Mouse (Mus musculus) kidney, adult 11 months (tissue): ENCODE data around the gene Cttnbp2nl.

Source experiments
- DNase-seq: peaks from one replicate; pipeline ENCODE4 v3.0.0; 2022

Gene Cttnbp2nl

GRCm38 (mm10) chr3:105058627-105059513, 5.9 kb upstream of the Cttnbp2nl start:
- peak; percentile 67 for DNase-seq

GRCm38 (mm10) chr3:105055666-105056065, 2.7 kb upstream of the Cttnbp2nl start:
- DNase-seq = peak; percentile 11

GRCm38 (mm10) chr3:105054952-105055351, 2.0 kb upstream of the Cttnbp2nl start:
- peak; percentile 85 for DNase-seq

- no peak for DNase-seq
Observed at GRCm38 (mm10) chr3:105053698-105054001, 704 bp upstream of the Cttnbp2nl start.

DNA sequence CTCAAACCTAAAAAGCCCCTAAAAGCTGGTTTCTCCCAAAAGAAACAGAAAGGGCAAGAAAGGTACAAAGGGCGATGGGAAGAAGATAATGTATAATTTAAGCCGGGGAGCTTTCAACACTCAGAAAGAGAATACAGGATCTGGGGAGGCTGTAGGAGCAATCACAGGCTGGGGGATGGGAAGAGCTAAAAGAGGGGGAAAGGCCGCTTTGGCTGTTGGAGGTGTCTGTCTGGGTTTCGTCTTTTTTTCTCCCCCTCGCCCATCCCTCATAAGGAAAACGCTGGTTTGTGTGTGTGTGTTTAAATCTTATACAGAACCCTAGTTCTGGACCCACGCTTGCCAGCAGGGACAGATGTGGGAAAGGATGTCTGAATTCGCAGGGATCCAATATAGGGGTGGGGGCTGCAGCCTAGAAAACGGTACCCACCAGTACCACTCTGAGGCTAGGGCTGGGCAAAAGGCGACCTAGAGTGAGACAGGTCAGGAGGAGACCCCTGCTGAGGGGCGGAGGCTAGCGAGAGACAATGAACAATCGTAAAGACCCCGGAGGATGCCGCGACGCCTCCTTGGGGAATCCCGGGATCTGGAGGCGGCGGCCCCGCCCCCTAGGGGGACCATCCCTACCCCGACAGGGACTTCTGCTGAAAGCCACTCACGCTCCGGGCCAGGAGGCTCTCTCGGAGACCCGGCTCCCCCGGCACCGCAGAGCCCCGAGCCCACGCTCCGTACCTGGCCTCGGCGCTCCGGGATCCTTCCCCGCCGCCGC, 592 bp downstream of the Cttnbp2nl start:
- DNase-seq = no peak

DNA sequence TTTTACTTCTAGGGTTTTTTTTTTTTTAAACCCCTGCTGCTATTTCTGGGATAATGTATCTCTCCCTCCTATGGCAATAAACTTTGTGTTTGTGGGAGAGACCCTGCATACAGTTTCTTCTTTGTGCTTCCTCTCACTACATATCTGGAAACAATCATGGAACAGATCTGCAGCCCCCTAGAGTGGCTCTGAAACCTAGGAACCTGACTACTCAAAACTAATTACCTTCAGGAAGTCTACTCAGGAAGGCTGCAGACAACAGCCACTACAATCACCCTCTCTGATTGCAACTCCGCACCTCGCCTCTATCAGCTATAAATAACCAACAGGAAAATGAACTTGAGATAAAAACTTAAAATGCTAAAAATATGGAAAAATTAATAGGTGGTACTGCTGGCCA, 1.8 kb downstream of the Cttnbp2nl start:
- no peak for DNase-seq

DNA sequence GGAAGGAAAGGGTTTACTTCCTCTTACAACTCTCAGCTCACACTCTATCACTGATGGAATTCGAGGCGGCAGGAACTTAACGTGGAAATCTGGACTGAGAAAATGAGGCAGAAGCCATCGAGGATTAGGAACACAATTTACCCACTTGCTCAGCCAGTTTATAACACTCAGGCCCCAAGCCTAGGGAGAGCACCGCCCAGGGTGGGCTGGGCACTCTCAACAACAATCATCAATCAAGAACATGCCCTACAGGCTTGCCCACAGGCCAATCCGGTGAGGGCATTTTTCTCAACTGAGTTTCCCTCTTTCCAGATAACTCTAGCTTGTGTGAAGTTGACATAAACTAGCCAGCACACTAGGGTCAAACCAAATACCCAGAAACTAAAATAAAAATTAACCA, 3.1 kb downstream of the Cttnbp2nl start:
- DNase-seq = peak; percentile 19

DNA sequence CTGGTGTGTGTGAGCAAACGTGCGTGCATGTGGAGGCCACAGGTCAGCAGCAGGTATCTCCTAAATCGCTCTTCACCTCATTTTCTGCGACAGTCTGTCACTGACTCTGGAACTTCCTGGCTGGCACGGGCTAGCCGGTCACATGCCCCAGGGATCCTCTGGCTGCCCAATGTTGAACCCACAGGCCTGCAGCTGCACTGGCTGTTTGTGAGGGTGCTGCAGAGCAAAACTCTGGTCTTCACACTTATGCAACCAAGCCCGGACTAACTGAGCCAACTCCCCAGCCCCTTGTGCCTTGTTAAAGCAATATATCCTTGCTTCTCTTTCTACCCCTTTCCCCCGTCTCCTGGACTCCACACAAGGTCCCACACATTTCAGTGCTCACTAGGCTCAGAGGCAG, 5.3 kb downstream of the Cttnbp2nl start:
- DNase-seq = peak; percentile 78

DNA sequence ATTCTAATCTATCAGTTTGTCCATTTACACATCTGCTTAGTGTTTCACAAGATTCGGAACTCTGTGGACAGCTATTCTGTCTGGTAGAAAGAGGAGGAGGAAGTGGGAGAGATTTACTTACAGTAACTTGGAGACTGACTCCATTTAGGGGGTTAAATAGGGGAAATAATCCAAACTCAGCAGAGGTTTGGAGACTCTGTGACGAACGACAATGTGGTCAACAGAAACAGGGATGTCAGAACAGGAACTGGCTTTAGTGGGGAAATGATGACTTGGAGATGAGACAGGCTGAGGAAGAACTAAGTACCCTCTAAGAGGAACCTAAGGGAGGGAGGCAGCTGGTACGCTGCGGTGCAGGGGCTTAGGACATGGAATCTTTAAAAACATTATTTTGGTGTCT, 6.1 kb downstream of the Cttnbp2nl start:
- no peak for DNase-seq

GRCm38 (mm10) chr3:105043746-105044145, 9.2 kb downstream of the Cttnbp2nl start:
- DNase-seq = no peak

GRCm38 (mm10) chr3:105040983-105041625, 11.8 kb downstream of the Cttnbp2nl start:
- DNase-seq = no peak

DNA sequence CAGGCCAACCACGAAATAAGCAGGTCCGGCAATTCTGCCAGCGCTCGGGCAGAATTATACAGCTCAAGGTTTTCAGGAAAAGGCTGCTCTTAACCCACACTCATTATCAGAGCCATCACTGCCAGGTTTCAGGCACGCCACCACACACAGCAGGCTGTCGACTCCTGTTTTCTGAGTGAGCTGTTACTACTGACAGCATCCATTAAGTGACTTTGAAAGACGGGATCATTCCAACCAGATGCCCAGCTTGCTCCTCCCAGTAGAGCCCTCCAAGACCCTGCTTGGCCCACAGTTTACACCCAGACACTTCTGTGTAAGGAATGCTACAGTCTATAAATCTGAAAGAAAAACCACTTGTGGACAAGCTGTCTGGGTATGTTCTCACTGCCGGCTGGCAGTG, 12.9 kb downstream of the Cttnbp2nl start:
- no peak for DNase-seq

DNA sequence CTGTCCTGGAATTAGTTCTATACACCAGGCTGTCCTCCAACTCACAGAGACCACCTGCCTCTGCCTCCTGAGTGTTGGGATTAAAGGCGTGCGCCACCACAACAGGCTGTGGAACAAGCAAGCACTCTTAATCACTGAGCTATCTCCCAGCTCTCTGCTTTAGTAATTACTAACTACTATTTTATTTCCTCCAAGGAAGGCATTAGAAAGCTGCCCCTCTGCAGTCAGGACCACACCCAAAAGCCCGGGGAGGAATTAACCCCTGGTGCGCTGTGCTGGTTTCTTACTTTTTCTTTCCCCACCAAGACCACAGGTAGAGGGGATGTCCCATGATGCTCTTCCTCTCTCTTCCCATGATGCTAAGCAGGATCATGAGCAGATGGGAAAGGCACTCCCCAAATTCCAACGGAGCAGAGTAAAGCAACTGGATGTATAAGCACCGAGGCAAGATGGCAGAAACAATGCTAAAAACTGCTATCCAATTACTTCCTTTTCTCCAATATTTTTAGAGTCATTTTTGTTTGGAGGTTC, 15.6 kb downstream of the Cttnbp2nl start:
- no peak for DNase-seq

- DNase-seq = no peak
Observed at GRCm38 (mm10) chr3:105036281-105036847, 16.6 kb downstream of the Cttnbp2nl start.

DNA sequence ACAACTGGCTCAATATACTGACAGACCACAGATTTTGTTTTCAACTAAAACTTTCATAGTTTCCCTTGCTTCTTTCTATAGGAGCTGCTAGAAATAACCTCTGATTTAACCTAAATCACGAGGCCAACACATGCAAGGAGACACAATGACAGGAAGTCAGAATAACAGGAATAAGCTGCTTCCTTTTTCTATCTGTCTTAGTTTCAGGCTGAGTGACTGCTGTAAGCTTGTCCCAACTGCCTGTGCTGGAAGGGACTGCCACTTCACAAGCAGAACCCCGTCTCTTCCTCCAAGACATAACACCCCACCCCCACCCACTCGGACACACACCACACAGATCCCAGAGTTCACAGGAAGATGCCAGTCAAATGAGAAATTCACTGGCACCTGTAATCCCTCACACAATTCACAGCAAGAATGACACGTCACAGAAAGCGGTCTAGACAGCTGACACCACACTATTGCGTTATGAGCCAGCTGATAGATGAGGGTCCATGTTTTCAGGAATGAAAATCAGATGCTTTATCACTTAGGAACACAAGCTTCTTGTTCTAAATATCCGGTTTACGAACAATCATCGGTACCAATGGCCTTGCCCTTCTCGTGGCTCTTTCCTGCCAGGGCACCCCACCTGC, 29.5 kb downstream of the Cttnbp2nl start:
- no peak for DNase-seq

DNA sequence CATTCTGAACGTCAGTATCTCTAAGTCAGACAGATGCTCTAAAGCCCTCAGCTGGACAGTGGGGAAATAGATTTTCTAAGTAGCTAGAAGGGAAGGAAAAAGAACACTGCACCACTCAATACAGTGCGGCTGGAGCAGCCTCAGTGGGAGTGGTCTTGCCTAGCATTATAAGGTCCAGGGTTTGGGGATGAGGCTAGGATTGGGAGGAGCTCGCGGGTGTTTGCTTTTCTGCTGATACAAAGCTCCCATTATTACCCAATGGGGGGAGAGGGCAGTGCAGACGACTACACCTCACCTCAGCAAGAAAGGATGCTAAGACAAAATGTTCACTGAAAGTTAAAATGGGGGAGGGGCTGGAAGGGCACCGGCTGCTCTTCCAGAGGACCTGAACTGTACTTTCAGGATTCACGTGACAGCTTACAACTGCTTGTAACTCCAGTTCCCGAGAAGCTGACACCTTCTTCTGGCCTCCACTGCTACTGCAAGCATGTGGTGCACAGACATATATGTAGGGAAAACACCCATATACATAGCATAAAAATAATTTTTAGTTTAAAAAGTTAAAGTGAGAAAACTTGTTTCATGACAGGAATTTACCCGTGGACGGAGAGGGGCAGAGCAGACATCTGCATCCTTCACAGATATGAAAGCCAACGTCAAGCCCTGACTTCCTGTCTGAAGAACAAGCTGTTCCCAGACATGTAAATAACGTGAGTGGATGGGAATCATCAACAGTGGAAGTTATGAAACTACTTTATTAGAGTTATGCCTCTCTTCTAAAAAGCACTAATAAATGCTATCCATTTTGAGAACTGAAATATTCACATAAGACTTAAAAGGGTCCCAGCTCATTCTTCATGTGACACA, 32.9 kb downstream of the Cttnbp2nl start:
- no peak for DNase-seq

DNA sequence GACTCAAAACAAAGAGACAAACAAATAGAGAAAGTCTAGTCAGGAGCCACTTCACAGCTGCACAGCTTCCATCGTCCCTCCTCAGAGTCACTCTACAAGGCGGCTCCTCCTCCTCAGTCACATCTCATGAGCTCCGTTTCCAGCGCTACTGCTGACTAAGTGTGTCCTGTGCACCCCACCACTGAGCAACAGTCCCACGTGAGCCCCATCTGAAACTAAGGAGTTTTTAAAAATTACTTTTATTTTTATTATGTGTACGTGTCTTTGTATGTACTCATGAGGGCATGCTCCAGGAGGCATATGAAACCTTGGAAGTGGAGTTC, 34.2 kb downstream of the Cttnbp2nl start:
- DNase-seq = no peak

DNA sequence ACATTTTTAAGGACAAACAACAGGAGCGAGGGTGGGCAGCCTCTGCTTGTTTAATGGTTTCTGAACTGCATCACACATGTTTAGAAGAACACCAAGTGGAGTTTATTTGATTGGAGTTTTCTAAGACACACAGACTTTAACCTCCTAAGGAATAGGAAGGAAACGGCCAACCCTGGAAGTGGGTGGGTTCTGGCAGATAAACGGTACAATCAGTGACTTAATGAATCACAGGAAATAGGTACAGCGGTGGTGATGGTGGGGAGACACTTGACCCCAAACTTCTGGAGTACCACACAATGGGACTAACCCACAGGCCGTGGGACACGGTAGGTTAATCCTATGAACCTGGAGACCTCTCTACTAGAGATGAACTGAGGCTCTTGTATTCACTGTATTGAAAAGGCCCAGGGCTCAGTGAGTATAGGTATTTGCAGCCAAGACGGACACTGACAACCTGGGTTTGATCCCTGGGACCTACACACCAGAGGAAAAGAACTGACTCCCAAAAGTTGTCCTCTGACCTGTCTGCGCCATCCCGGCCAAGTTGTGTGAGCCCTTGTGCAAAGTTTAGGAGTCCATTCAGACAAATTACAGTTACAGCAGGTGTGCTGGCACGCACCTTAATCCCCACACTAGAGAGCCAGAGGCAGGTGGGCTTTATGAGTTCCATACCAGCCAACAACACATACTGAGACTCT, 34.7 kb downstream of the Cttnbp2nl start:
- no peak for DNase-seq

DNA sequence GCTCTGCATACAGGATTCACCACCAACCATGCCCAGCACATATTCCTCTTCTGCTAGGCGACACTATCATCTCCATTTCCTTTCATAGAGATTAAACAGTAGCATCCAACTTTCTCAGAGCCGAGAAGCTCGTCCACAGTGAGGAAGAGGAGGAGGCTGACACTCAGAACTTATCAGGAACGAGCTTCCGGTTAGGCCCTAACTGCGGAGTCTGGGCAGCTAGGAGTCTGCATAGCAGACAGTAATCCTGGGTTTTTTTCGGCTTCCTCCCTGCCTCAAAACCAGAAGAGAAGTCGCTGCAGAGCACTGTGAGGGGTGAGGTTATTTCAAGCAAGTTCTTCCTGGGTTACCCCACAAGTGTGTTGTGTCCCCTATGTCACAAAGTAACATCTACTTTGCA, 35.6 kb downstream of the Cttnbp2nl start:
- DNase-seq = no peak

DNA sequence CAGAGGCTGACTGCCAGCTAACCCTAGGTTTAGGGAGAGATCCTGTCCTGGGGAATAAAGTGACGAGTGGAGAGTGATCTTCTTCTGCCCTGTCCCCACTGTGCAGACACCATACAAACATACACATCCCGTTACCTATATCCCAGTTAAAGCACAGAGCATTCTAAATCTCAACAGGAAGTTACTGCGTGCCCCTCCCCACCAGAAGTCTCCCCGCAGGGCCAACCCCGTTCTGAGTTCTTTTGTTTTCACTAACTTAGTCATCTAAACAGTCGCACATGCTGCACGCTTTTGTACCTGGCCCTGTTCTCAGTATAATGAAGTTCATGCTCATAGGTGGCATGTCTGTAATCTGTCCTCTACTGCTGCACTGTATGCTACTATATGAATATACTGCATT, 36.7 kb downstream of the Cttnbp2nl start:
- DNase-seq = no peak

DNA sequence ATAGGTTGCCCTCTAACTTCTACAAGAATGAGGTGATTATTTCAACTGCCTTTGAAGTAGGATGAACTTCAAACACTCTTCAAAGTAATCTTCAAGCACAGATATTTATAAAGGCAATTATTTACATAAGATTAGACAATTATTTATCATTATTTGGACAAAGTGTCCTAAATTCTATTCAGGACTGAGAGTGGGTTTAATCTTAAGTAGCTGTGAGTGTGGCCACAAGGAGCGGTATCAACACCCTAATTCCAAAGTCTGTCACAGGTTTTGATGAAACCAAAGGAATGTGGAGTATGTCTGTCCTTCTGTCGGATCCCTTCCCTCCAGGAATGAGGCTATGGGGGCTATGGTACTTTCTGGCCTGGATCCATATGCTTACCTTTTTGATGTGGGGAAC, 38.0 kb downstream of the Cttnbp2nl start:
- no peak for DNase-seq
